Mouse (Mus musculus) C2C12 (cell line): ENCODE measurements at regions not wholly inside any gene's neighbourhood (a gene's known extent, or its start where the extent isn't known, plus 50 kb on each side); places are given as distances from the start of the nearest gene placed in this dataset.

ENCODE experiments used
- CEBPB ChIP-seq: IDR thresholded peaks from one replicate; pipeline ENCODE4 v1.6.1; 2011; ENCODE audit warnings: low read depth, mild to moderate bottlenecking, control low read depth, moderate library complexity
- CTCF ChIP-seq: IDR thresholded peaks from one replicate; pipeline ENCODE4 v1.5.1; 2011; ENCODE audit not compliant: control insufficient read depth, insufficient read depth, insufficient read length
- FOSL1 ChIP-seq: IDR thresholded peaks from one replicate; pipeline ENCODE4 v1.8.0; 2011; ENCODE audit warnings: mild to moderate bottlenecking, low read length; ENCODE audit not compliant: poor library complexity, insufficient read depth, severe bottlenecking
- MAX ChIP-seq: IDR thresholded peaks from one replicate; pipeline ENCODE4 v1.6.1; 2011; ENCODE audit warnings: mild to moderate bottlenecking, control low read depth
- MYOD1 ChIP-seq: IDR thresholded peaks from one replicate; pipeline ENCODE4 v1.6.1; 2011; ENCODE audit warnings: low read depth; ENCODE audit not compliant: control insufficient read depth, insufficient read length
- MYOG ChIP-seq: IDR thresholded peaks from one replicate; pipeline ENCODE4 v1.6.1; 2011; ENCODE audit not compliant: control insufficient read depth, insufficient read length; ENCODE audit errors: extremely low read depth

DNA sequence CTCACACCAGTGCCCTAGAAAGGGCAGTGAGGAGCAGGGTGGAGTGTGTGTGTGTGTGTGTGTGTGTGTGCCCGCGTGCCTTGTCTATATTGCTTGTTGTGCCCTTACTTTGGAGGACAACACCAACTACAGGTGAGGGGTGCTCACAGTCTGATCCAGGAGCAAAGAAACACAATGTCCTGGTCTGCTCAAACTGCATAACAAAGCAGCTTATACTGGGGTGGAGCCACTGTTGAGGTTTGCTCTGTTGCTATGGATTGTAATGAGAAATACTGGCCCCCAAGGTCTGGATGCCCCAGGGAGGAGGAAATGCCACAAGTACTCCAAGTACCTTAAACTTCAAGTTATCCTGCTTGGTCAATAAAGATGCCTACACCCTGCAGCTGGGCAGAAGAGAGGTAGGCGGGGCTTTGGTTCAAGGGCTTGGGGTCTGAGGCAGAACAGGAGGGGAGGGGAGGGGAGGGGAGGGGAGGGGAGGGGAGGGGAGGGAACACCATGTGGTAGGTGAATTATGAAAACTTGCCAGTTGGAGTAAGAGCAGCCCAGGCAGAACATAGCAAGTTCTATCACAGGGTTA, 74.2 kb upstream of the Spred2 start:
- no peak for TF ChIP-seq FOSL1
- TF ChIP-seq MYOG, result no peak
- no peak for TF ChIP-seq CTCF
- TF ChIP-seq MAX, result no peak
- TF ChIP-seq MYOD1, result no peak
- TF ChIP-seq CEBPB, result no peak
